Mouse (Mus musculus): ENCODE results near the gene Gm9903. TPM values are rescaled to one million over a fixed set of nuclear protein-coding genes. Genes with fewer than 3 reads are reported as not detected.

Gene Gm9903
- polyA plus RNA-seq, 1 experiment from 2014 or later, result 0.32 TPM

GRCm38 (mm10) chr5:33658664-33659050, 28.9 kb downstream of the Gm9903 start:
- peak overlapping the region; percentile 68 for H3K9ac ChIP-seq (replicated peaks; ENCODE audit: low read depth, low read length)
- H3K27me3 ChIP-seq (ENCODE audit: control insufficient read depth, insufficient read depth, low read length), result no peaks in the 10 kb centered on the region
- peaks cover 13% of the 10 kb centered on the region for H3K4me1 ChIP-seq (ENCODE audit: control insufficient read depth, insufficient read depth, low read length)
- H3K27ac ChIP-seq (ENCODE audit: low read length), result peak overlapping the region; percentile 72
- H3K36me3 ChIP-seq (ENCODE audit: control insufficient read depth, insufficient read depth, low read length), result peaks cover 30% of the 10 kb centered on the region
- ATAC-seq (ENCODE audit: insufficient number of reproducible peaks, insufficient read depth, low FRiP score, low read depth), result peak; percentile 7; the same call in 1 of the 2 replicates
- peak overlapping the region; percentile 76 for H3K4me3 ChIP-seq (ENCODE audit: low read depth, low read length)
- WGBS, result under 1% methylated on average over 26 of the region's 26 CpGs
- H3K4me2 ChIP-seq (replicated peaks; ENCODE audit: low read depth, low read length), result peak overlapping the region; percentile 79
- H3K9me3 ChIP-seq (ENCODE audit: control insufficient read depth, low read depth, low read length), result no peaks in the 10 kb centered on the region

GRCm38 (mm10) chr5:33668223-33668622, 38.5 kb downstream of the Gm9903 start:
- H3K9me3 ChIP-seq (ENCODE audit: control insufficient read depth, low read depth, low read length), result no peaks in the 10 kb centered on the region
- no peak for ATAC-seq (ENCODE audit: insufficient number of reproducible peaks, insufficient read depth, low FRiP score, low read depth)
- no peaks in the 10 kb centered on the region for H3K4me1 ChIP-seq (ENCODE audit: control insufficient read depth, insufficient read depth, low read length)
- H3K27ac ChIP-seq (ENCODE audit: low read length), result no peak overlapping the region
- H3K27me3 ChIP-seq (ENCODE audit: control insufficient read depth, insufficient read depth, low read length), result no peaks in the 10 kb centered on the region
- H3K36me3 ChIP-seq (ENCODE audit: control insufficient read depth, insufficient read depth, low read length), result peaks cover 67% of the 10 kb centered on the region
- H3K4me3 ChIP-seq (ENCODE audit: low read depth, low read length), result no peak overlapping the region
- H3K9ac ChIP-seq (replicated peaks; ENCODE audit: low read depth, low read length), result no peak overlapping the region
- H3K4me2 ChIP-seq (replicated peaks; ENCODE audit: low read depth, low read length), result no peak overlapping the region

- no peak for ATAC-seq (ENCODE audit: insufficient number of reproducible peaks, insufficient read depth, low FRiP score, low read depth)
- H3K9me3 ChIP-seq (ENCODE audit: control insufficient read depth, low read depth, low read length), result no peaks in the 10 kb centered on the region
- no peak overlapping the region for H3K9ac ChIP-seq (replicated peaks; ENCODE audit: low read depth, low read length)
- H3K27me3 ChIP-seq (ENCODE audit: control insufficient read depth, insufficient read depth, low read length), result no peaks in the 10 kb centered on the region
- H3K4me3 ChIP-seq (ENCODE audit: low read depth, low read length), result no peak overlapping the region
- 77% methylated on average over 5 of the region's 5 CpGs for whole genome bisulfite sequencing
- H3K36me3 ChIP-seq (ENCODE audit: control insufficient read depth, insufficient read depth, low read length), result peaks cover 48% of the 10 kb centered on the region
- no peak overlapping the region for H3K27ac ChIP-seq (ENCODE audit: low read length)
- H3K4me2 ChIP-seq (replicated peaks; ENCODE audit: low read depth, low read length), result no peak overlapping the region
- no peaks in the 10 kb centered on the region for H3K4me1 ChIP-seq (ENCODE audit: control insufficient read depth, insufficient read depth, low read length)
Observed at GRCm38 (mm10) chr5:33671659-33672058, 41.9 kb downstream of the Gm9903 start.

GRCm38 (mm10) chr5:33674439-33674838, 44.7 kb downstream of the Gm9903 start:
- WGBS, result 82% methylated on average over 3 of the region's 3 CpGs
- H3K4me3 ChIP-seq (ENCODE audit: low read depth, low read length), result no peak overlapping the region
- peak; percentile 74 for ATAC-seq (ENCODE audit: insufficient number of reproducible peaks, insufficient read depth, low FRiP score, low read depth)
- no peaks in the 10 kb centered on the region for H3K27me3 ChIP-seq (ENCODE audit: control insufficient read depth, insufficient read depth, low read length)
- H3K36me3 ChIP-seq (ENCODE audit: control insufficient read depth, insufficient read depth, low read length), result peaks cover 20% of the 10 kb centered on the region
- no peaks in the 10 kb centered on the region for H3K4me1 ChIP-seq (ENCODE audit: control insufficient read depth, insufficient read depth, low read length)
- H3K4me2 ChIP-seq (replicated peaks; ENCODE audit: low read depth, low read length), result no peak overlapping the region
- no peaks in the 10 kb centered on the region for H3K9me3 ChIP-seq (ENCODE audit: control insufficient read depth, low read depth, low read length)
- H3K27ac ChIP-seq (ENCODE audit: low read length), result no peak overlapping the region
- no peak overlapping the region for H3K9ac ChIP-seq (replicated peaks; ENCODE audit: low read depth, low read length)

GRCm38 (mm10) chr5:33675964-33676363, 46.2 kb downstream of the Gm9903 start:
- Histone ChIP-seq H3K4me3 (ENCODE audit: low read depth, low read length) (no peak overlapping the region), H3K4me1 (ENCODE audit: control insufficient read depth, insufficient read depth, low read length) (no peaks in the 10 kb centered on the region), H3K9me3 (ENCODE audit: control insufficient read depth, low read depth, low read length) (no peaks in the 10 kb centered on the region), H3K36me3 (ENCODE audit: control insufficient read depth, insufficient read depth, low read length) (peaks cover 7% of the 10 kb centered on the region), H3K27me3 (ENCODE audit: control insufficient read depth, insufficient read depth, low read length) (no peaks in the 10 kb centered on the region), H3K27ac (ENCODE audit: low read length) (no peak overlapping the region), H3K4me2 (replicated peaks; ENCODE audit: low read depth, low read length) (no peak overlapping the region), H3K9ac (replicated peaks; ENCODE audit: low read depth, low read length) (no peak overlapping the region)
- 5% methylated on average over 1 of the region's 1 CpGs for WGBS
- peak; percentile 24; the same call in 1 of the 2 replicates for ATAC-seq (ENCODE audit: insufficient number of reproducible peaks, insufficient read depth, low FRiP score, low read depth)

GRCm38 (mm10) chr5:33678244-33678643, 48.5 kb downstream of the Gm9903 start:
- Histone ChIP-seq H3K36me3 (ENCODE audit: control insufficient read depth, insufficient read depth, low read length) (no peaks in the 10 kb centered on the region), H3K4me1 (ENCODE audit: control insufficient read depth, insufficient read depth, low read length) (no peaks in the 10 kb centered on the region), H3K4me3 (ENCODE audit: low read depth, low read length) (no peak overlapping the region), H3K4me2 (replicated peaks; ENCODE audit: low read depth, low read length) (no peak overlapping the region), H3K27ac (ENCODE audit: low read length) (no peak overlapping the region), H3K9me3 (ENCODE audit: control insufficient read depth, low read depth, low read length) (no peaks in the 10 kb centered on the region), H3K27me3 (ENCODE audit: control insufficient read depth, insufficient read depth, low read length) (no peaks in the 10 kb centered on the region), H3K9ac (replicated peaks; ENCODE audit: low read depth, low read length) (no peak overlapping the region)
- 70% methylated on average over 5 of the region's 5 CpGs for WGBS
- ATAC-seq (ENCODE audit: insufficient number of reproducible peaks, insufficient read depth, low FRiP score, low read depth), result no peak

GRCm38 (mm10) chr5:33681044-33681443, 51.3 kb downstream of the Gm9903 start:
- Histone ChIP-seq H3K4me1 (ENCODE audit: control insufficient read depth, insufficient read depth, low read length) (no peaks in the 10 kb centered on the region), H3K36me3 (ENCODE audit: control insufficient read depth, insufficient read depth, low read length) (no peaks in the 10 kb centered on the region), H3K27ac (ENCODE audit: low read length) (no peak overlapping the region), H3K9me3 (ENCODE audit: control insufficient read depth, low read depth, low read length) (no peaks in the 10 kb centered on the region), H3K9ac (replicated peaks; ENCODE audit: low read depth, low read length) (no peak overlapping the region), H3K27me3 (ENCODE audit: control insufficient read depth, insufficient read depth, low read length) (no peaks in the 10 kb centered on the region), H3K4me3 (ENCODE audit: low read depth, low read length) (no peak overlapping the region), H3K4me2 (replicated peaks; ENCODE audit: low read depth, low read length) (no peak overlapping the region)
- ATAC-seq (ENCODE audit: insufficient number of reproducible peaks, insufficient read depth, low FRiP score, low read depth), result no peak
- 60% methylated on average over 3 of the region's 3 CpGs for WGBS

Other genes with a start within 250 kb of the Gm9903 start
- not detected in 2 replicates for gene Nkx1-1, start 195.9 kb upstream of the Gm9903 start, polyA plus RNA-seq (2014; fragmentation: Nextera tagmentation; extraction: Ambion mirVana)
- gene Fam53a, start 290 bp upstream of the Gm9903 start, polyA plus RNA-seq (2014; fragmentation: Nextera tagmentation; extraction: Ambion mirVana), result 66.0 and 66.8 TPM in 2 replicates
- 223 TPM in 2 replicates for gene Slbp, start 22.6 kb downstream of the Gm9903 start, polyA plus RNA-seq (2014; fragmentation: Nextera tagmentation; extraction: Ambion mirVana)
- gene Tacc3, start 28.2 kb downstream of the Gm9903 start, polyA plus RNA-seq (2014; fragmentation: Nextera tagmentation; extraction: Ambion mirVana), result 168 and 174 TPM in 2 replicates
- gene Tmem129, start 28.5 kb downstream of the Gm9903 start, polyA plus RNA-seq (2014; fragmentation: Nextera tagmentation; extraction: Ambion mirVana), result 36.3 and 39.8 TPM in 2 replicates
- gene Fgfr3, start 91.7 kb downstream of the Gm9903 start, polyA plus RNA-seq (2014; fragmentation: Nextera tagmentation; extraction: Ambion mirVana), result 23.5 and 27.2 TPM in 2 replicates
- gene Letm1, start 152.9 kb downstream of the Gm9903 start, polyA plus RNA-seq (2014; fragmentation: Nextera tagmentation; extraction: Ambion mirVana), result 43.7 TPM in 2 replicates
- gene Nsd2, start 190.8 kb downstream of the Gm9903 start, polyA plus RNA-seq (2014; fragmentation: Nextera tagmentation; extraction: Ambion mirVana), result 53.5 and 60.4 TPM in 2 replicates

Data from stomach, embryonic 14.5 days (tissue).